Mouse (Mus musculus): ENCODE data around the gene Tent4a. TPM values are rescaled to one million over a fixed set of nuclear protein-coding genes. Genes with fewer than 3 reads are reported as not detected.

The Tent4a gene
- polyA plus RNA-seq, 1 experiment from 2014 or later: 6.6 TPM

DNA sequence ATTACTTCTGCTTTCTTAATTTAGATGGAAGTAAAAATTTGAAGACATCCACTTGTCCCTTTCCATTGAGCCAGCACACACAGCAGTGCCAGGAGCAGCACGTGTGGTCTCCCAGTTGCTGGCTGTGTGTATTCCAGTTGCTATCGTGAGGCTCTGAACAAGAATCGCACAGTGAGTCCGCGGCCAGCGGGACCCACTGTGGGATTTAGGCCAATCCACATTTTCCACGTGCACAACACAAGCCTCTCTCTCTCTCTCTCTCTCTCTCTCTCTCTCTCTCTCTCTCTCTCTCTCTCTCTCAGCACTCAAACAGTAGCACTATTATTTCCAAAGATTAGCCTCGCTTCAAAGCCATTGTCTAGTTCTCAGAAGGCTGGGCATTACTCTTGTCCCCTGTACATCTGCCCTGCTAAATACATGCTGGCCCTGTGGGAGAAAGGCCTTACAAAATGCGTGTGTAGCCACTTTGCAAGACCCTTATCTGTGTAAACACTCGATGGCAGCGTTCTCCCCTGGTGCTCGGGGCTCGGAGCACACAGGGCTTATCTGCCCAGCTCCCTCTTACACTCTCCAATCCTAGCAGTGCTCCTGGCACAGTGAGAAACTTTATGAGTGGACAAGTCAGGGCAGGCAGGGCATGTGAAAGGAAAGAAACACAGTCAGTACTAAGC lies 25.0 kb upstream of the Tent4a start:
- H3K4me2 ChIP-seq (replicated peaks): no peak overlapping the region
- H3K4me1 ChIP-seq: no peaks in the 10 kb centered on the region
- 65% methylated on average over 13 of the region's 13 CpGs for WGBS
- H3K9ac ChIP-seq: no peak overlapping the region
- H3K36me3 ChIP-seq: no peaks in the 10 kb centered on the region
- no peaks in the 10 kb centered on the region for H3K27me3 ChIP-seq
- ATAC-seq (ENCODE audit: insufficient number of reproducible peaks, insufficient read depth, low FRiP score, low TSS enrichment): no peak
- no peaks in the 10 kb centered on the region for H3K9me3 ChIP-seq
- H3K27ac ChIP-seq: no peak overlapping the region
- no peak overlapping the region for H3K4me3 ChIP-seq

DNA sequence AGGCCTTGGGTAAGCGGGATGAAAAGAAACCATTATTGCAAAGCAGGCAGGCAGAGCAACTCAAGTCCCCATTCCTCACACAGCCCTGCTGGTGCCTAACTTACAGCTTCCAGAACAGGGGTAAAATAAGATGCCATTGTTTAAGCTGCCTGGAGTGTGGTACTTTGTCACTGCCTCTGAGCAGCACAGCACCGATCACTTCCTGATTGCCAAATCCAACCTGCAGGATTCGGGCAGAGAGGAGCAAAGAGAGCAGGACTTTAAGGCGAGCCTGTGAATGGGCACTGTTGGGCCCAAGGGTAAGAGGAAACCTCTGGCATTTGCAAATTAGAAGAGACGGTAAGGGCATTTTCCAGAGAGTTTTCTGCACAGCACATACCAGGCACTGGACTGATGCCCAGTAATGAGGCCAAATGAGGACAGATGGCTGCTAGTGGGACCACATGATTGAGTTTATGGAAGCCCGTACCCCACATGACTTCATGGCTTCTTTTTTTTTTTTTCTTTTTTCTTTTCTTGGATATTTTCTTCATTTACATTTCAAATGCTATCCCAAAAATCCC lies 23.8 kb upstream of the Tent4a start:
- H3K9ac ChIP-seq: no peak overlapping the region
- ATAC-seq (ENCODE audit: insufficient number of reproducible peaks, insufficient read depth, low FRiP score, low TSS enrichment): no peak
- no peaks in the 10 kb centered on the region for H3K4me1 ChIP-seq
- H3K4me3 ChIP-seq: no peak overlapping the region
- H3K4me2 ChIP-seq (replicated peaks): no peak overlapping the region
- WGBS: 74% methylated on average over 6 of the region's 6 CpGs
- H3K27me3 ChIP-seq: no peaks in the 10 kb centered on the region
- H3K9me3 ChIP-seq: no peaks in the 10 kb centered on the region
- no peaks in the 10 kb centered on the region for H3K36me3 ChIP-seq
- no peak overlapping the region for H3K27ac ChIP-seq

DNA sequence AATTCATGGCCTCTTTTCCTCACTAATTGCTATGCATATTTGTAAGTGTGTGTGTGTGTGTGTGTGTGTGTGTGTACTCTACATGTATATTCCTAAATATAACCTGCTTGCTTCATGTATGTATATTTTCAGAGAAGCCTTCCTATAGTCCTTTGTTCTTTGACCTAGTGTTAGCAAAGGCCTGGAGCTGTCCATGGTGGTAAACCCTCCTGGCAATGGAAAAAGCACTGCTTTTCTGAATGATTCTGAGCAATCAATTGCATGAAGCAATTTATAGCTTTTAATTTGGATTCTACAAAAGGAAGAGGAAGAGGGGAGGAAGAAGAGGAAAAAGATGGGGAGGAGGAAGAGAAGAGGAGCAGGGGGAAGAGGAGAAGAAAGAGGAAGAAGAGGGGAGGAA lies 22.3 kb upstream of the Tent4a start:
- no peaks in the 10 kb centered on the region for H3K27me3 ChIP-seq
- H3K27ac ChIP-seq: no peak overlapping the region
- no peak overlapping the region for H3K4me2 ChIP-seq (replicated peaks)
- no peaks in the 10 kb centered on the region for H3K9me3 ChIP-seq
- H3K4me1 ChIP-seq: no peaks in the 10 kb centered on the region
- no peaks in the 10 kb centered on the region for H3K36me3 ChIP-seq
- ATAC-seq (ENCODE audit: insufficient number of reproducible peaks, insufficient read depth, low FRiP score, low TSS enrichment): no peak
- no peak overlapping the region for H3K4me3 ChIP-seq
- H3K9ac ChIP-seq: no peak overlapping the region

DNA sequence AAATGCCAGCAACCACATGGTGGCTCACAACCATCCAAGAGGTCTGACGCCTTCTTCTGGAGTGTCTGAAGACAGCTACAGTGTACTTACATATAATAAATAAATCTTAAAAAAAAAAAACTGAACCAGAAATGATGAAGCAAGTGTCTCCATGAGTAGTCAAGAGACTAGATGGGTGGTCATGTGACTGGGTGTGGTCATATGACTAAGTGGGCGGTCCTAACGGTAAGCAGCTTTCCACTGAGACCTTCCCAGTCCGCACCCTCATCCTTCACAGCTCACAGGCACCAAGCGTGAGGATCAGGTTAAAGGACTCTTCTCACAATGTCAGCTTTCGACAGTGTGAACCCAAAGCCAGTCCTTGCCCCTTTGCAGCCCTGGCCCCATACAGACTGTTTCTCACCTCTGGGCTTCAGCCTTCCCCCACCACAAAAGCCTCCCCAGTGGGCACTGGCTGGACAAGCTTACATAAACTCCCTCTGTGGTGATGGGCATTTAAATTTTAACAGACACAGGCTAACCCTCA lies 21.6 kb upstream of the Tent4a start:
- no peak overlapping the region for H3K4me2 ChIP-seq (replicated peaks)
- no peak overlapping the region for H3K4me3 ChIP-seq
- no peaks in the 10 kb centered on the region for H3K27me3 ChIP-seq
- H3K9ac ChIP-seq: no peak overlapping the region
- no peaks in the 10 kb centered on the region for H3K9me3 ChIP-seq
- H3K27ac ChIP-seq: no peak overlapping the region
- ATAC-seq (ENCODE audit: insufficient number of reproducible peaks, insufficient read depth, low FRiP score, low TSS enrichment): no peak
- WGBS: 82% methylated on average over 6 of the region's 6 CpGs
- no peaks in the 10 kb centered on the region for H3K4me1 ChIP-seq
- no peaks in the 10 kb centered on the region for H3K36me3 ChIP-seq

DNA sequence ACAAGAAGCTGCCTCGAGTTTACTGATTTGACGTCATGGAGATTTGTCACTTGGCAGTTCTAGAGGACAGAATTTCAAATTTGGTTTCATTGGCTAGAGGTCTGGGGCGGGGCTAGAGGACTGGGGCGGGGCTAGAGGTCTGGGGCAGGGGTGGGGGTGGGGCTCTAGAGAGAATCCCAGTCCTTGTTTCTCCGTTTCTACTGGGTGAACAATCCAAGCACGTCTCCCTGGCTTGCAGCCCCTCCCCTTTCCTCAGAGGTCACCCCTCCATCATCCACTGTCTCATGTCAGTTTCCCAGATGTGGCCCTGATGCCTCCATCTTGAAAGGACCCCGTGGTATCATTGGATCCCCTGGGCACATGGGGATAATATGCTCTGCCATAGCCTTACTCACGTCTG lies 20.6 kb upstream of the Tent4a start:
- Histone ChIP-seq H3K4me3 (no peak overlapping the region), H3K27me3 (no peaks in the 10 kb centered on the region), H3K9me3 (no peaks in the 10 kb centered on the region), H3K27ac (no peak overlapping the region), H3K9ac (no peak overlapping the region), H3K4me1 (no peaks in the 10 kb centered on the region), H3K4me2 (replicated peaks) (no peak overlapping the region), H3K36me3 (no peaks in the 10 kb centered on the region)
- WGBS: 27% methylated on average over 8 of the region's 8 CpGs
- no peak for ATAC-seq (ENCODE audit: insufficient number of reproducible peaks, insufficient read depth, low FRiP score, low TSS enrichment)

DNA sequence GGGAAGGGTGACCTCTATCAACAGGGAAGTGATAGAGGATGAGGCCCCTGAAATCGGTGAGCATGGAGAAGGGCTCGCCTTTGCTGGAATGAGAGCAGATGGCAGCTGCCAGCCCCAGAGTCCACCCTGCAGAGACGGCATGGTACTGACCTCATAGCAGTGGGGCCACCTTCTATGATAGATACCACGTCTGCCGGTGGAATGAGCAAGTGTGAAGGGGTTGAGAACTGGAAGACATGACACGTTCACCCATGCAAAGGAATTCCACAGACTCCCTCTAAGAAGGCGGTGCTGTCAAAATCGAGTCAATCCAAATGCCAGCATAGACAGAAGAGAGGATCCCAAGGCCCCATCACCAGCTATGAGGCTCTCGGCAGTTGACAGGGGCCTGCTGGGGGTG lies 19.8 kb upstream of the Tent4a start:
- WGBS: 79% methylated on average over 9 of the region's 9 CpGs
- H3K9me3 ChIP-seq: no peaks in the 10 kb centered on the region

DNA sequence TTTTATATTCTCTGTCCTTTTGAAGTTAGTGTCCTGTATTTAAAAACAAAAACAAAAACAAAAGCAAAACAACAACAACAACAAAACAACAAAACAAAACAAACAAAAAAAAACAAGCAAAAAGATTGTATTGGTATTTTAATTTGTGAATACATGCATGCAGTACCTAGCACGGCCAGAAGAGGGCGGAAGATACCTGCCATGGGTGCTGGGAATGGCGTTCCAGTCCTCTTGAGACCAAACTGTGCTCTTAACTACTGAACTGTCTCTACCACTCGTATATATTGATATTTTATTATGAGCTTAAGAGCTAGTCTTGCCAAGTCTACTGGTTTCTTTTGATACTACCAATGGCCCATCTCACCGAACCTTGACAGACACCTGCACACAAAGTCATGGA lies 18.6 kb upstream of the Tent4a start:
- H3K4me2 ChIP-seq (replicated peaks): no peak overlapping the region
- no peaks in the 10 kb centered on the region for H3K27me3 ChIP-seq
- WGBS: 20% methylated on average over 5 of the region's 5 CpGs
- no peak overlapping the region for H3K4me3 ChIP-seq
- H3K27ac ChIP-seq: no peak overlapping the region
- H3K4me1 ChIP-seq: no peaks in the 10 kb centered on the region
- H3K9ac ChIP-seq: no peak overlapping the region
- no peak for ATAC-seq (ENCODE audit: insufficient number of reproducible peaks, insufficient read depth, low FRiP score, low TSS enrichment)
- no peaks in the 10 kb centered on the region for H3K36me3 ChIP-seq
- H3K9me3 ChIP-seq: no peaks in the 10 kb centered on the region

More for the DNA sequence above, 19.8 kb upstream of the Tent4a start:
- Histone ChIP-seq H3K4me3 (no peak overlapping the region), H3K36me3 (no peaks in the 10 kb centered on the region), H3K9ac (no peak overlapping the region), H3K27me3 (no peaks in the 10 kb centered on the region), H3K27ac (no peak overlapping the region), H3K4me1 (no peaks in the 10 kb centered on the region), H3K4me2 (replicated peaks) (no peak overlapping the region)
- ATAC-seq (ENCODE audit: insufficient number of reproducible peaks, insufficient read depth, low FRiP score, low TSS enrichment): no peak

DNA sequence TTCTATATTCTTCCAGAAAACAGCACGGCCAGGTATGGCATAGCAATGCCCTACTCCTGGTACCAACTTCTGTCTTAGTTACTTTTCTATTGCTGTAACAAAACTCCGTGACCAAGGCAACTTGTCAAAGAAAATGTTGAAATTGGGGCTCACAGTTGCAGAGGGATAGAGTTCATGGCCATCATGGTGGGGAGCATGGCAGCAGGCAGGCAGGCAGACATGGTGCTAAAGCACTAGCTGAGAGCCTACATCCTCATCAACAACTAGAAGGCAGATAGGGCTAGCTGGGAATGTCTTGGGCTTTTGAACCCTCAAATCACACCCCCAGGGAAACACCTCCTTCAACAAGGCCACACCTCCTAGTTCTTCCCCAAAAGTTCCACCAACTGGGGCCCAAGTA lies 16.4 kb upstream of the Tent4a start:
- Histone ChIP-seq H3K4me1 (no peaks in the 10 kb centered on the region), H3K36me3 (no peaks in the 10 kb centered on the region), H3K9me3 (no peaks in the 10 kb centered on the region), H3K27me3 (no peaks in the 10 kb centered on the region), H3K27ac (no peak overlapping the region), H3K9ac (no peak overlapping the region), H3K4me3 (no peak overlapping the region), H3K4me2 (replicated peaks) (no peak overlapping the region)
- no peak for ATAC-seq (ENCODE audit: insufficient number of reproducible peaks, insufficient read depth, low FRiP score, low TSS enrichment)
- WGBS: 82% methylated on average over 2 of the region's 2 CpGs

DNA sequence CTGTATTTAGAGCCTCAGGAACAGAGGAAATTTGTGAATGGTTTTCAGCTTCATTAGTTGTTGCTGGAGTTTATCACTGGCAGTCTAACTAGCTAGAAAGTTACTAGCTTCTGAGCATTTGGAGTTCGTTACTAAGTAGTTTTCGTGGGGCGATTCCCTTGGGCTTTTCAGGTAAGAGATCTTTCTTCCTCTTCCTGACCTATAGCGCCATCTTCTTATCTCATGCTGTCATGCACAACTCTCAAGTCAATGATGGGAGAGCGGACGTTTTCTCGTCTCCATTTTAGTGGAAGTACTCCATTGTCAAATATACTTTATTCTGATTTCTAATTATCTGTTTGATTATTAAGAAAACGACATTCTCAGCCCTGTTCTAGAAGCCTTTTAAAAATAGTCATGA lies 15.6 kb upstream of the Tent4a start:
- Histone ChIP-seq H3K27me3 (no peaks in the 10 kb centered on the region), H3K4me2 (replicated peaks) (no peak overlapping the region), H3K4me3 (no peak overlapping the region), H3K27ac (no peak overlapping the region), H3K9me3 (no peaks in the 10 kb centered on the region), H3K36me3 (no peaks in the 10 kb centered on the region), H3K9ac (no peak overlapping the region), H3K4me1 (no peaks in the 10 kb centered on the region)
- no peak for ATAC-seq (ENCODE audit: insufficient number of reproducible peaks, insufficient read depth, low FRiP score, low TSS enrichment)
- 44% methylated on average over 8 of the region's 8 CpGs for WGBS

DNA sequence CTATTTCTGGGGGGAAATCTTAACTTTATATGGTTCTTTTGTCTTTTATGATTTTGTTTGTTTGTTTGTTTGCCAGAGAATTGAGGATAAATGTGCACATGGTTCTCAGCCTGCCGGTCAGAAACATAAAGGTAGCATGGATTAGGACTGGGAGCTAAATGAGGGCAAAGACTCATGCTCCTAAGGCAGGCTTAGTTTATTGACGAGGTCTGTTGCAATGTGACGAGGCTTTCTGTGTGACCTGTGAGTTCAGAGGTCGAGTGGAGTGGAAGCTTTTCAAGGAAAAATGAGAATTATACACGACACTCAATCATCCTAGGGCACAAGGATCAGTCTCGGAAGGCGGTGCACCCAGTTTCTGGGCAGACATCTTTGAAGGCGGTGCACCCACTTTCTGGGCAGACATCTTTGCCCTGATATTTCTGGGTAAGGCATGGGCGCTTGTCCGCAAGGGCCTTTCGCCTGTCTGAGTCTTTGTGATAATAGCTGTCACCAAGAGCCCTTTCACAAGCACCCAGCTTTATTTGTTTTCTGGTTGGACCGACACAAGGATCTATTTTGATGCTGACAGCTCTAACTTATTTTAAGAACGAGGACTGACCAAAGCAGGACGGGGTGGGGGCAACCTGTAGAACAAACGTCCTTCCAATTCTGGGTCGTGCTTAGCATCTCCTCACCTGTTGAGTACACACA lies 13.2 kb upstream of the Tent4a start:
- Histone ChIP-seq H3K4me2 (replicated peaks) (no peak overlapping the region), H3K4me1 (0 out of 2 replicates have a peak, but pooled peaks cover 5% of the 10 kb centered on the region), H3K36me3 (no peaks in the 10 kb centered on the region), H3K4me3 (no peak overlapping the region), H3K9me3 (no peaks in the 10 kb centered on the region), H3K27me3 (no peaks in the 10 kb centered on the region), H3K9ac (no peak overlapping the region), H3K27ac (no peak overlapping the region)
- no peak for ATAC-seq (ENCODE audit: insufficient number of reproducible peaks, insufficient read depth, low FRiP score, low TSS enrichment)
- WGBS: 68% methylated on average over 16 of the region's 16 CpGs

DNA sequence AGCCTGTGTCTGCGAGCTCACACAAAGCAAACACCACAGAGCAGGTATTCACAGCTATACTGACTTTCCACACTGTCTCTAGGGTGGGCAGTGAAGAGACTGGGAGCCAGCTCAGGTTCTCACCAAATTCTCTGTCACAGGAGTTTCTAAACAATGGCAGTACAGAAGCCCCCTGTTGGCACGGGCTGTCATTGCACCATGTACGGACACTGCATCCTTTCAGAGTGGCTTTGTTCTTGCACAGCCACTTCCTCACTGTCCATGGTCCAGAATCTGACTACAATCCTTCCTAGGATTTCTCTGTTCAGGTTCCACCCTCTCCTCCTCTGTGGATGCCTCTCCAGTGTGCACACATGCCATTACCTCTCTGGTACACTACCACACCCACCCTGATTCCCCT lies 10.6 kb upstream of the Tent4a start:
- Histone ChIP-seq H3K4me3 (no peak overlapping the region), H3K9me3 (no peaks in the 10 kb centered on the region), H3K4me2 (replicated peaks) (no peak overlapping the region), H3K27me3 (no peaks in the 10 kb centered on the region), H3K27ac (no peak overlapping the region), H3K36me3 (no peaks in the 10 kb centered on the region), H3K4me1 (0 out of 2 replicates have a peak, but pooled peaks cover 6% of the 10 kb centered on the region), H3K9ac (no peak overlapping the region)
- 25% methylated on average over 3 of the region's 3 CpGs for WGBS
- no peak for ATAC-seq (ENCODE audit: insufficient number of reproducible peaks, insufficient read depth, low FRiP score, low TSS enrichment)

DNA sequence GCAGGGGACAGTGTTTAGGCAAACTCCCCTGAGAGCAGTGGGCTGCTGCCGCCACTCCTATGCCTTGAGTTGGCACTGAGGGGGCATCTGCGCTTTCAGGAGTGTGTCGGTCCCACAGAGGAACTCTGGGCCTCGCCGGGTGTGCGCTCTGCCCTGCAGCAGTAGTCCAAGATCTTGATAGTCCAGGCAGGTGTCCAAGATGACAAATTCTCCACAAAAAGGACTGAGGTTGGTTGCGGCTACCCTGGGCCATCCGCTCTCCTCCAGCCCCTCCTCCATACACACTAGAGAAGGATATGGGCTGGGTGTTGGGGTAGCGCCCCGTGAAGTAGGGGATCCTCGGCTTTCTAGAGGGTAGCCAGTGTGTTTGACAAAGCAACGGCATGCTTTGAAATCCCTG lies 9.2 kb upstream of the Tent4a start:
- Histone ChIP-seq H3K4me1 (peaks cover 15% of the 10 kb centered on the region), H3K4me2 (replicated peaks) (peak overlapping the region; percentile 14), H3K9ac (no peak overlapping the region), H3K4me3 (no peak overlapping the region), H3K27ac (no peak overlapping the region), H3K36me3 (no peaks in the 10 kb centered on the region), H3K9me3 (no peaks in the 10 kb centered on the region), H3K27me3 (no peaks in the 10 kb centered on the region)
- 50% methylated on average over 12 of the region's 12 CpGs for WGBS
- peak; percentile 53 for ATAC-seq (ENCODE audit: insufficient number of reproducible peaks, insufficient read depth, low FRiP score, low TSS enrichment)

Data from embryonic facial prominence, embryonic 12.5 days (tissue).